Mouse (Mus musculus): ENCODE results near the gene Abi3bp.

Gene Abi3bp

DNA sequence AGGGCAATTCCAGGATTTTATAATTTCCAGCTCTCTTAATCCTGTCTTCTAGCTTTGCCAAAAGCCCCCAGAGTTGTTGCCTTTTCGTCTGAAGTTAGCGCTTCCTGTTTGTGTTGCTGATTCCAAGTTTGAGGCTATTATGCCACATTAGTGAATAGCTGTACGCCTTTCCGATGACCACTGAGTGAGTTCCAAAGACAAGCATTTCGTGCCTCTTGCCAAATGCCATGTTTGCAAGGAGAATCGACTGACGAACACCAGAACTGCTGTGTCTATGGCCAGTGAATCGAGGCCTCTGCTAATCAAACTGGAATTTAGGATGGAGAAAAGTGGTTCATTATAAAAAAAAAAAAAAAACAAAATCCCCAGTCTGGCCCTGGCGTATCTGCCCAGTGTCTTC, 40.3 kb downstream of the Abi3bp start:
- DNase-seq (ENCODE audit: low read depth): no peak

DNA sequence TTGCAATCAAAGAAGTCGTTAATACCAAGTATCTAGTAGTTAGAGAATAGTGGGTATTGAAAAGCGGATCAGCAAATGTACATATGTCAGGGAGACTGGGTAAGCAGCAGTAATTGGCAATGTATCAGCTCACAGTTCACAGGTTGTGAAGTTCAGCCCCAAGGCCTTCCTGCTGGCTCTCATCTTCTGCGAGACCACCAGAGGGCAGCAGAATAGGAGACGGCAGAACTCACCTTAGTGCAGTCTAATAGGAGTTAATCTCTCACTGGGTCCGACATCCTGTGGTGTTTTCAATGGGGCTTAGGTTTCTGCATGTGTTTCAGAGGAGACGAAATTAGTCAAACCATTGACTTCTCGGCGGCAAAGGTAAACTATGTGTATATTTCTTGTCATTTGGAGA, 46.7 kb downstream of the Abi3bp start:
- peak; percentile 3 for DNase-seq (ENCODE audit: low read depth)

DNA sequence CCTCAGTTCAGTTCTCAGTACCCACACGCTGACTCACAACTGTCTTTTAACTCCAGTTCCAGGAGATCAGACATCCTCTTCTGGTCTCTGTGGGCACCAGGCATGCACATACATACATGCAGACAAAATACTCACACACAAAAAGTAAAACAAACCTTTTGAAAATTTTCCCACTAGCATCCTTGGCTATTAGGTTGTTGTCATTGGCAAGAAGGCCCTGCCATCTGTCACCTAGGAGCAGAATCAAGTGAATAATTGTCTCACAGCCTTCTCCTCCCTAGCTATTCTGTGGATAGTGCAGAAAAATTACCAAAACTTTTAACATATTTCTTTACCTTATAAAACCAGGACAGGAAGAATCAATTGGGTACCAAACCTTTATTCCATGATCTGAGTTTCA, 48.8 kb downstream of the Abi3bp start:
- no peak for DNase-seq (ENCODE audit: low read depth)

- DNase-seq (ENCODE audit: low read depth): no peak
Observed at GRCm38 (mm10) chr16:56528079-56528688, 50.5 kb downstream of the Abi3bp start.

DNA sequence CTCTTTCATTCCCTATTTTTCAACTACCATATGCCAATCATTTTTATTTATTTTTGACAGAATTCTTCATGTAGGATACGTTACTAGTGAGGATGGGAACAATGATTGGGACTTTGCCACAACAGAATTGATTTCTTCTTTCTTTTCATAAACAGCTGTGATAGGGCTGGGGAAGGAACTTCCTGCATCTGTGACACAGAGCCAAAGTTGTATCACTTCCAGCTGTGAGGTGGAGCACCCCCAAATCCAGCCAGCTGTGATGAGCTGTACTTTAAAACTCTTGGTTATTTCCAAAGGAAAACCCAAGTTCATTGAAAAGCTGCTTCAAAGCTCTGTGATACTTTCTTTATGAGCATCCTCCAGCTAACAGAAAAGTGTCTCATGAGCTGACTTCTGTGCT, 101.9 kb downstream of the Abi3bp start:
- no peak for DNase-seq (ENCODE audit: low read depth)

GRCm38 (mm10) chr16:56593581-56593980, 115.9 kb downstream of the Abi3bp start:
- no peak for DNase-seq (ENCODE audit: low read depth)

GRCm38 (mm10) chr16:56594866-56595265, 117.2 kb downstream of the Abi3bp start:
- DNase-seq (ENCODE audit: low read depth): no peak

DNA sequence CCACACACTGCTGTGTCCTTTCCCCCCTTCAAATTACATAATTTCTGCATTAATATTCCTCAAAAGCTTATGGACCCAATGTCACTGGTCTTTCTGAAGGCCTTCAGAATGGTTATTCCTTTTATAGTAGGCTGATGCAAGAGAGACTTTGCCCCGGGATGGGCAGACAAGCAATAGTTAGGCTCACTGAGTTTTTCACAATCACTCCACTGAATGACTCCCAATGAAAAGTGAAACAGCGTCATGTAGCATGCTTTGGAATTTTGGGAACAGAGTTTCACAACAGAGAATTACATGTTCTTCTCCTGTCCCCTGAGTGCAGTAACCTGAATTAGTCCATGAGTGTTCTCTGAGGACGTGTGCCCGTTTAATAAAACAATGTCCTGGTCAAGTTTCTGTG, 120.7 kb downstream of the Abi3bp start:
- DNase-seq (ENCODE audit: low read depth): no peak

- DNase-seq (ENCODE audit: low read depth): no peak
Observed at GRCm38 (mm10) chr16:56602394-56602793, 124.7 kb downstream of the Abi3bp start.

DNA sequence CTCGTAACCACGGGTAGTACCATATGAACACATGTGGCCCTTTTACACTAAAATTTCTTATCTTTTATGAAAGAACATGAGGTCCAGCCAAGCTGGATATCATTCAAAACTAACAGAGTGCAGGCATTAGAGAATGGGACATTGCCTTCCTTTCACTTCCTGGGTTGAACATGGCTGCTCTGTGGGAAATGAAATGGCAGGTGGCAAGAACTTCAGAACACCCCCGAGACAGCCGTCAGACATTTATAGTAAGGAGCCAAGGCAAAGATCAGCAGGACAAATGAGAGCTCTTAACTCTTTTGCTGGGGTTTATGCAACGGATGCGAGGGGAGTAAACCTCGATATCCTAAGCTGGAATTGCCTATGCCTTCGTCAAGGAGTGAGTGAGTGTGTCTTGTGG, 132.9 kb downstream of the Abi3bp start:
- DNase-seq (ENCODE audit: low read depth): no peak

DNA sequence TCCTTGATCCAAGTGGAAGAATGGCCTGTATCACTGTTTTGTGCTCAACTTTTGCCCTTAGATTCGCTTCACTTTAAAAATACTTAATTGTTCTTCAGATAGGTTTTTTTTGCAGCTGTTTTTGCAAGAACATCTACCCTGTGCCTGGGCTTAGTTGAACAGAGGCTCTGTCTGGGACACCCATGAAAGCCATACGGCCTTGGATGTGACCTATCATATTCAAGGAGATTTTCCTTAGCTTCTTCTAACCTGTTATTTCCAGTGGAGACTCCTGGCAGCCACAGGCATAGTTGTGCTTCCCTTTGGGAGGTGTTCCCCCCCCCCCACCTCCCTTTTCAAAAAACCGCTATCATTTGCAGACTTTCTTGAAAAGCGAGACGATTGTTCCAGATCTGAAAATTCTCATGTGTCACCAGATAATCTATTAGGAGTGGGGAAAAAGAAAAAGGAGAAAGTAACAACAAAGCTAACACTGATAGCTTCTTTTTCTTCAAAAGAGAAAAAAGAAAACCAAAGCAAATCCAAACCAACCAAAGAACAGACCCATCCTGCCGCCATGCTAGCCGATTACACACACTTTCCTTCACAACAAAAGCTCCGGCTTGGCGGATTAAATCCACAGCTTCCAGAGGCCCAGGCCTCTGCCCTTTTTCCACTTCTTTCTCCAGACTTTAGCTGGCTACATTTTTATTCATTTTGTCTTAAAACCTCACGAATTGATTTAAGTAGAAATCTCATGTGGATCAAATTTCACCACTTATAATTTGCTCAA, 133.6 kb downstream of the Abi3bp start:
- DNase-seq (ENCODE audit: low read depth): no peak

DNA sequence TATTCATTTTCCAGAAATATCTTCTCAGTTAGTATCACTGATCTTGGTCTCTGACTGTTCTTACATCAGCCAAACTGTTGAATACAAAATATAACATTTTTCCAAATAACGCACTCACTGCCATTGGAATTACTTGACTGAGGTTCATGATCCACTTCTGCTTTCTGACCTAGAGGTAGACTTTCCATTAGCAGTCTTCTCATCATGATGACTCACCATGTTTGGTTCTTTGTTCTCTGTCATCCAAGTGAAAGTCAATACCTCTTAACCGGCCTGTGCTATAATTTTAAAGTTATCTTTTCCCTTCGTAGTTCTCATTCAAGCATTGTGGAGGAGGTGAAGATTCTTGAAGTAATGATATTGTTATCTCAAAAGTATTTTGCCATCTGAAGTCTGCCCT, 160.9 kb downstream of the Abi3bp start:
- no peak for DNase-seq (ENCODE audit: low read depth)

DNA sequence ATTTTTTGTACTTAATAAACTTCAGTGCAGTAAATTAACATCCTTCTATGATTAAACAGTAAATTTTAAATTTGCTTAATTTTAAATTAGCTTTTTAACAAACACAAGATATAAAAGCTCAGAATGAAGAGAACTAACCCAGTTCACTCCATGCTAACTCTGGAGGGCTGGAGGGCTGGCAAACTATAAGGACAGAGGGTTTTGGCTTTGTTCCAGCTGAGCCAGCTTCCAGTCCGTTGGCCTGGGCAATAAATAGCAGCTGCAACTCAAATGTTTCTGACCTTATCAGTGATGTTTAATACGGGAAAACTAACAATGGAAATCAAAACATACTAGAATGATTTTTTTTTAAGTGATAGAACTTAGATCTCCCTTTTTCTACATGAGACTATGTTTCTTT, 167.6 kb downstream of the Abi3bp start:
- DNase-seq (ENCODE audit: low read depth): no peak

DNA sequence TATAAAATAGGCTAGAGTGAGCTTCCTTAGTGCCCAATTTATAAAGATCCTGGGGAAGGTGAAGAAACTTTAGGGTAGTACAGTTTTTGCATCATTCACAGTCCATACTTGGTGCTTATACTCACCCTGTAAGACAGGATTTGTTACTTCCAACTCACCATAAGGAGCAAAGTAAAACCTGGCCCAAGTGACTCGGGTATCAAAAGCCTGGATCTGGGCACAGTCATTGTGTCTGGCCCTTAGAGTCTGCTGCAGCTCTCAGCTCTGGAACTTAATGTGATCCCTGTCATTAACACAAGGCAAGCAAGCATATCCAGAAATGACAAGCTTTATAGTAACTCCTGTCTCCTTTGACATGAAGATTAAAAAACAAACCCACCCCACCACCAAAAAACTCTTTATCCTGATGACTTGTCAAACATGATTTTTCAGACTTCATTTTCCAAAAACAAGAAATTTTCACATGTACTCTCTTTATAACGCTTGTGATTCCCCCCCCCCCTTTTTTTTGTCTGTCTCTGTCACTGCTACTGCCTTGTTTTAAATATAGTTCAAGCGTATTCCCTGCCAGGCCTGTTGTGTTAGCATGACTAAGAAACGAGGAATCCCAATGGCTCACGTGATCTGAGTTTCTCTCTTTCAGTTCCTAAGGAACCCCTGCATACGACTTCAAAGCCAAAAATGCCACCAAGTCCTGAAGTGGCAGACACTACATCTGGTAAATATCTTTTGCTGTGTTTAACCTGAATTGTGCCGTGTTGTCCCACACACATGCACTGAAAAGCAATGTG, 168.9 kb downstream of the Abi3bp start:
- no peak for DNase-seq (ENCODE audit: low read depth)

GRCm38 (mm10) chr16:56655193-56655910, 177.7 kb downstream of the Abi3bp start:
- no peak for DNase-seq (ENCODE audit: low read depth)

- no peak for DNase-seq (ENCODE audit: low read depth)
Observed at GRCm38 (mm10) chr16:56658866-56659265, 181.2 kb downstream of the Abi3bp start.

DNA sequence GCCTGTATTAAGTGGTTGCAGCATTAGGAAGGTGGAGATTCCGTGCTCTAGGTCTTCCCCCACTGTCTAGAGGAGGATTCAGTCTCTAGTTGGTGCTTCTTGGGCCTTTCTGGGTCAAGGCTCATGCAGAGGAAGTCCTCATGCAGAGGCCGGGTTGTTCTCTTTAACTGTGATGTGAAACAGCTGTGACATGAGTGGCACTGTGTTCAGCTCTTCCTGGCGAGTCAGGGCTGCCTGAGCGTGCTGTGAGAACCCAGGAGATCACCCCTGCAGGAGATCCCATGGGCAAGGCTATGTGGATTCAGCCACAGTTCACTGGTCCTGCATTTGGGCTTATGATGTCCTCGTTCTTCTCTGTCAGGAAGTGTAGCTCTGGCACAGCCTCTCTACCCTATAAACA, 191.8 kb downstream of the Abi3bp start:
- DNase-seq (ENCODE audit: low read depth): no peak

- no peak for DNase-seq (ENCODE audit: low read depth)
Observed at GRCm38 (mm10) chr16:56670941-56671340, 193.3 kb downstream of the Abi3bp start.

- DNase-seq (ENCODE audit: low read depth): no peak
Observed at GRCm38 (mm10) chr16:56673420-56673819, 195.7 kb downstream of the Abi3bp start.

DNA sequence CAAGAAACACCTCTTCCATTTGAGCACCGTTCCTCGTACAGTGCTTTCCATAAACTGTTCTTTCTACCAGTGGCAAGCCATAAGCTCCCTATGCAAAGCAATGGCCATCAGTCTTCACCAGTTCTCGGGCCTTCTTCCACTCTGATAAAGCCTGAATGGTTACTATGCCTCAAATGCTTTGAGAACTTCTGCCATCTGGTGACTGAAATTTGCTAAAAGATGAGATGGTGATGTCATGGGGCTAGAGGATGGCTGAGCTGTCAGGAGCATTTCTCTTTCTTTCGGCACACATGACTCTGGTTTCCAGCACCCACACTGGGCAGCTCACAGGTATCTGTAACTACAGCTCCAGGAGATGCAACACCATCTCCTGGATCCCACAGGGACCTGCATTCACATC, 199.5 kb downstream of the Abi3bp start:
- DNase-seq (ENCODE audit: low read depth): no peak

- DNase-seq (ENCODE audit: low read depth): no peak
Observed at GRCm38 (mm10) chr16:56681010-56681645, 203.4 kb downstream of the Abi3bp start.

- no peak for DNase-seq (ENCODE audit: low read depth)
Observed at GRCm38 (mm10) chr16:56686747-56687146, 209.1 kb downstream of the Abi3bp start.

Measured in c-Kit-positive CD71-negative TER-119-negative erythroid progenitor cells, embryonic 14.5 days (primary cell).